Mouse (Mus musculus): ENCODE data around the gene Prkce.

Prkce gene

DNA sequence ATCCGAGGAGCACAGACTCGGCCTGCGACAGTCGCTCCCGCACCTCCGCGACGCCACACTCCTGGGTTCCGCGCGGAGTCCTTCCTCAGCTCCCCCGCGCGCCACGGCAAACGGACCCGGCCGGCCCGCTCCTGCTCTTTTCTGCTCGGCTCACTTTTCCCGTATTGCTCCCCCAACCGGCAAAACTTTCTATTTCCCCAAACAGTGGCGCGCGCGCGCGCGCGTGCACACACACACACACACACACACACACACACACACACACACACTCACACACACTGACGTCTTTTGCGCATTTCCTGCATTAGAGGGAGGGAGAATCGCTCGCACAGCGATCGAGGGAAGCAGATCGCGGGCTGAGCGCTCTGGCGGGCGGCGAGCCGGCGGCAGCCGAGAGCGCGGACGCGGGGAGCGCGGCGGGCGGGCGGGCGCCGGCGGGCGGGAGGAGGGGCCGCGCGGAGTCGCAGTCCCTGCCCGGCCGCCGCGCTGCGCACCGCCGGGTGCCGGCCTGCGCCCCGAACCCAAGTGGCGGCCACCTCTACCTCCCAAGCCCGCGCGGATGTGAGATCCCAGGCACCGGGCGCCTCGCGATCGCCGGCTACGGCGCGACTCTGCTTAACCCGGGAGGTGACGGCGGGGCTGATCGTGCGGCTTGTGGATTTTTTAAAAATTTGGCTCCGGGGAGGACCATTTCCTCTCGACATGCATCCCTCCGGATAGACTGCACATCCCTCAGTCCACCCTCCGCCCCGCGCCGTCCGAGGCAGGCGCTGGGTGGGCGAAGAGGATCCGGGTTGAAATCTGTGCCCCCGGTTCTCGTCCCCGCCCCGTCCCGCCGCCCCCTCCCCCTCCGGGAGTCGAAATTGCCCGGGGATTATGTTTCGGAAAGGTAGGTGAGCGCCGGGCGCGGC, at the start of gene Prkce:
Gene Prkce (plus strand): TSS at position 466 of the 911 bp plus-strand sequence.
- in situ Hi-C loops (cut with MseI, MboI): loop anchor here in 1 of 2 experiments (10.0 kb wide), 2 partner anchors 127 to 287 kb away; no protein-coding TSS in a partner anchor

- in situ Hi-C loops (cut with MseI, MboI): no loop called here
These were observed 44.4 kb upstream of the Prkce start for GRCm38 (mm10) chr17:86123146-86123545.

GRCm38 (mm10) chr17:86125908-86126307, 41.7 kb upstream of the Prkce start:
- in situ Hi-C loops (cut with MseI, MboI): no loop called here

- in situ Hi-C loops (cut with MseI, MboI): no loop called here
These were observed 39.4 kb upstream of the Prkce start for GRCm38 (mm10) chr17:86128198-86128597.

DNA sequence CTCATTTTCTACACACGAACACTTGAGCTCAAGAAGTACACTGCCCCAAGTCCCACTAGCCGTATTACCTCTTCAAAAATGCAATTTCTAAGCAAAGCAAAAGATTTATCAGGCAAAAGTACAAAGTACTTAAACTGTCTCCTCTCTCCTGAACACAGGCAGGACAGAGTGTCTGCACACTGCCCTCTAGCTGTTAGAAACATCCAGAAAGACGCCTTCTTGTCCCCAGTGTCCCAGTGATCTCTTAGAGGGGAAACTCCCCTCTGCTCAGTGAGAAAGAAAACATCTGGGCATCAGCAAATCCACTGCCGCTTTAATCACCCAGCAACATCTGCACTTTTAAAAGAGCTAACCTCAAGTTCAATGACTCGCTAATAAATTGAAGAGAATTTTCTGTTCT, 35.1 kb upstream of the Prkce start:
- in situ Hi-C loops (cut with MseI, MboI): no loop called here

- in situ Hi-C loops (cut with MseI, MboI): no loop called here
These were observed 33.1 kb upstream of the Prkce start for GRCm38 (mm10) chr17:86134461-86134860.

DNA sequence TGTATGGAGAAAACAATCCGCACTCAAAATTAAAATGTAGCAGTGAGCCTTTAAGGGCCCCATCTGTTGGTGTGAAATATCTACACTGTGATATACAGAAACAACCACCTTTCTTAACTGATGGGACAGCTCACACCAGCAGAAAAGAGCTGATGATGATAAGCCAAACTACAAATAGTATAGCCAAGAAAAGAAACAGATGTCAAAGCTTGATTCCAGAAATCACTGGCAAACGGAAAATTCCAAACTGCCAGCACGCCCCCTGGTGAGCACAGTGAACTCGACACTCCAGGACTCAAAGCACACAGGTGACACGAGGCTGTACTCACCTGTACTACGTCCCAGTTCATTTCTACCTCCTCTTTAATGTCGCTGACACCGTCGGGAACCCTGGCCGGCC, 31.8 kb upstream of the Prkce start:
- in situ Hi-C loops (cut with MseI, MboI): no loop called here

GRCm38 (mm10) chr17:86144537-86145078, 23.0 kb upstream of the Prkce start:
- in situ Hi-C loops (cut with MseI, MboI): no loop called here

DNA sequence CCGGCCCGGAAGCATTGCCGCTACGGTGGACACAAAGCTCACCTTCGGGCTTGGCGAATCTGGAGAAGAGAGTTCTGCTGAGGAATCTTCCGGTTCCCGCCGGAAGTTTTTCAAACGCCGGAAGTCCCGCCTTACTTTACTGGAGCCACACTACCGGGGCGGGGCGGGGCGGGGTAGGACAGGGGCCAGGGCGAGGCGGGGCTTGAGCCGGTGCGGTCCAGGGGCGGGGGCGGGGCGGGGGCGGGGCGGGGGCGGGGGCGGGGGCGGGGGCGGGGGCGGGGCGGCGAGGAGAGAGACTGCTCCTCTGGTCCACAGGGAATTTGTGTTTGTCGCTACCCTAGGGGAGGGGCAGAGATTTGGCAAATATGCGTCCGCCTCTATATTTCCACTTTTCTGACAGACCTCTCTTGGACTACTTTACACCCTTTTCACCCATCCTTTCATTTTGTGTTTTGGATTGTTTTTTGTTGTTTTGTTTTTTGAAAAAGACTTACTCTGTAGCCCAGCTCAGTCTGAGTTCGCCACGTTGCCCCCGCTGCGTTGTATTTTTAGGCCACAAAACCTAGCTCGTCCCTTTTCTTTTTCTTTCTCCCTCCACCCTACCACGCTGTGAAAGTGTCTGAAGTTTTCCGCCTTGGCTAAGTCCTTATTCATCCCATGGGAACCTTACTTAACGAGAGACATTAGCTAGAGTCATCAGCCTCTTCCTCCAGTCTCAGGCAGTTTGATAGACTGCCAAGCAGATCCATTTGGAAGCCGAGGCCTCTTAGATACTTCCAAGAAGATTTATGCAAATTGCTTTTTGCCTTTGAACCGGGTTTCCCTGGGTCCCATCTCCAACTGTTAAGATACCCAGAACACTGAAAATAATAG, 22.3 kb upstream of the Prkce start, which contains the start of gene Srbd1:
Gene Srbd1 (minus strand): TSS at position 97 of the 873 bp plus-strand sequence.
- in situ Hi-C loops (cut with MseI, MboI): no loop called here

GRCm38 (mm10) chr17:86149726-86150125, 17.9 kb upstream of the Prkce start:
- in situ Hi-C loops (cut with MseI, MboI): no loop called here

DNA sequence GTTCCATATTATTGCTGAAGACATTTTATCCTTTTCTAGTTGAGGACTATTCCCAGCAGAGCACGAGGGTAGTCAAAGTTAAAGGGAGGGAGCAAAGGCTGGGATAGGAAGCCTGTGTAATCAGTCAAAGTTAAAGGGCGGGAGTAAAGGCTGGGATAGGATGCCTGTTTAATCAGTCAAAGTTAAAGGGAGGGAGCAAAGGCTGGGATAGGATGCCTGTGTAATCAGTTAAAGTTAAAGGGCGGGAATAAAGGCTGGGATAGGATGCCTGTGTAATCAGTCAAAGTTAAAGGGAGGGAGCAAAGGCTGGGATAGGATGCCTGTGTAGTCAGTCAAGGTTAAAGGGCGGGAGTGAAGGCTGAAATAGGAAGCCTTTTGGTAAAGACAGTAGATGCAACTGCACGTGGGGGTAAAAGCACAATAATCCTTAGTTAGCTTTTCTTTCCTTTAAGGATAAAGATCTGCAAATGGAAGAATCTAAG, 16.7 kb upstream of the Prkce start:
- in situ Hi-C loops (cut with MseI, MboI): no loop called here

DNA sequence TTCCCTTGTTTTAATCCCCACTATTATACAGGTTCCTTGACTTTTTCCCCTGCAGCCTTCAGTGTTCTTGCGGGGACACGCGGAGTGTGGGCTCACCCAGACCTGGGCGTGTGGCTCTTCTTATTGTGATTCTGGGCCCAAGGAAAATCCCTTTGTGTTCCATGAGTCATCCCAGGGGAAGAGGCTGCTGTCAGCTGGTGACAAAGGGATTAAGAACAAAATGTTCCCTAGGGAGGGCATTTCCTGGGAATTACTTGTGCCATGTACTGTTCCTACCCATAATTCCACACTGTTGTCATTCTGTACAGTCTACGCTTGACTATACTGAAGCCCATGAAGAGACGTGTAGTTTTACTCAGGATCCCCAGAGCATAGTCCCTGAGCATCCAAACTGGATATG, 10.6 kb upstream of the Prkce start:
- in situ Hi-C loops (cut with MseI, MboI): no loop called here

GRCm38 (mm10) chr17:86162672-86163071, 4.9 kb upstream of the Prkce start:
- in situ Hi-C loops (cut with MseI, MboI): loop anchor here in 1 of 2 experiments (5.0 to 10.0 kb wide), 3 partner anchors 55 to 292 kb away; no protein-coding TSS in a partner anchor

GRCm38 (mm10) chr17:86164416-86164815, 3.2 kb upstream of the Prkce start:
- in situ Hi-C loops (cut with MseI, MboI): loop anchor here in 1 of 2 experiments (5.0 to 10.0 kb wide), 3 partner anchors 53 to 290 kb away; no protein-coding TSS in a partner anchor

GRCm38 (mm10) chr17:86166051-86166566, 1.5 kb upstream of the Prkce start:
- in situ Hi-C loops (cut with MseI, MboI): loop anchor here in 1 of 2 experiments (10.0 kb wide), 2 partner anchors 129 to 289 kb away; no protein-coding TSS in a partner anchor

DNA sequence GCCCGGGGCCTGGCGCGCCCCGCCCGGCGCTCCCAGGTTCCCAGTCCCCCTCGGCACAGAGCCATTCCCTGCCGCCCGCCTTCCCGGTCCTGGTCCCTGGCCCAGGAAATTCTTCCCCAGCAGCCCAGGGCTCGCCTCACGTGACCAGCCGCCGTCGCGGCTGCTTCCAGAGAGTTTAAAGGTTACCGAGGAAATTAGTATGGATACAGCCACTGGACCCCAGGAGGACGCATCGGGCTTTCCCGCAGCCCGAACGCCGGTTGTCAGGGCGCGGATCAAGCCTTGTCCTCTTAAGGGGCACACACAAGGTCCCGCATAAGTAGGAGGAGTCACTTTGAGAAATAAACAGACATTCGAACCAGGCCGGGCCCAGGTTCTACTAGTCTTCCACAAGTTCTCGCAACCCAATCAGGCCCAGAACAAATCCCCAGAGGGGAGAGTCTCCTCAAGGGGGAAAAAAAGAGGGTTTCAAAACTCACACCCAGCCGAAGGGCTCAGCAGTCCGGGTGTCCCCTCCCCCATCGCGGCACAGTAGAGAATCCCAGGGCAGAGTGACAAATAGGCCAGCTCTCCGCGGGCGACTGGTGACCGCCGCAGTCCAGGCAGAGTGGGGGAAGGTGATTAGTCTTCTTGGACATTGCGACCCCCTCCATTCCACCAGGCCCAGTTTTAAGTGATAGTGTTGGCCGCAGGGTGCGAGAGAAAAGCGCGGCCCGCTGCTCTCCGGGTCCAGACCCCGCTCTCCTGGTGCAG, 842 bp upstream of the Prkce start:
- in situ Hi-C loops (cut with MseI, MboI): loop anchor here in 1 of 2 experiments (10.0 kb wide), 2 partner anchors 128 to 288 kb away; no protein-coding TSS in a partner anchor

DNA sequence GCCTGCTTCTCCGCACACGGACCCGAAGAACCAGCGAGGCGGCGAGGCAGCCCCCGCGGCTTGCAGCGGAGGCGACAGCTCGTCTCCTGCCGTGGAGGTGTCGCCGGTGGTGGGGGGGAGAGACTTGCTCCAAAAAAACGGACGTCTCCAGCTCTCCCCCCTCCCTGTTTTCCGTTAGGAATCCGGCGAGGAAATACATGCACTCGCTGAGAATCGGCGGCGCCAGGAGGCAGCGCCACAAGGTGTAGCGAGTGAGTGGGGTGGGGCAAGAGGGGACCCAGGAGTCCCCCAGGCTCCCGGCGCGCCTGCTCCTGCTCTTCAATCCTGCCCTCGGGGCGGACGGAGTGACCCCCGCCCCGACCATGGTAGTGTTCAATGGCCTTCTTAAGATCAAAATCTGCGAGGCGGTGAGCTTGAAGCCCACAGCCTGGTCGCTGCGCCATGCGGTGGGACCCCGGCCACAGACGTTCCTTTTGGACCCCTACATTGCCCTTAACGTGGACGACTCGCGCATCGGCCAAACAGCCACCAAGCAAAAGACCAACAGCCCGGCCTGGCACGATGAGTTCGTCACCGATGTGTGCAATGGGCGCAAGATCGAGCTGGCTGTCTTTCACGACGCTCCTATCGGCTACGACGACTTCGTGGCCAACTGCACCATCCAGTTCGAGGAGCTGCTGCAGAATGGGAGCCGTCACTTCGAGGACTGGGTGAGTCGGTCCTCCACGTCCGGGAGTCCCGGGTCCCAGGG, 821 bp downstream of the Prkce start:
- in situ Hi-C loops (cut with MseI, MboI): loop anchor here in 1 of 2 experiments (10.0 kb wide), 2 partner anchors 126 to 286 kb away; no protein-coding TSS in a partner anchor

GRCm38 (mm10) chr17:86169092-86169491, 1.5 kb downstream of the Prkce start:
- in situ Hi-C loops (cut with MseI, MboI): loop anchor here in 1 of 2 experiments (10.0 kb wide), 2 partner anchors 126 to 286 kb away; no protein-coding TSS in a partner anchor
